Mouse (Mus musculus): ENCODE results near the gene Gpd1. TPM values are rescaled to one million over a fixed set of nuclear protein-coding genes. Genes with fewer than 3 reads are reported as not detected.

The Gpd1 gene
- total and polyA plus RNA-seq, 2 experiments from 2014 or later: 9.0 to 16.4 TPM

- DNase-seq (ENCODE audit: low spot score): no peak
- Histone ChIP-seq H3K27me3 (ENCODE audit: control insufficient read depth, insufficient read depth, low read length) (peaks cover 17% of the 10 kb centered on the region), H3K9me3 (replicated peaks; ENCODE audit: control insufficient read depth, low read length) (no peaks in the 10 kb centered on the region), H3K36me3 (replicated peaks; ENCODE audit: control insufficient read depth, insufficient read depth, low read length) (no peaks in the 10 kb centered on the region), H3K4me3 (ENCODE audit: low read depth, low read length) (no peak overlapping the region), H3K4me1 (ENCODE audit: control insufficient read depth, insufficient read depth) (no peaks in the 10 kb centered on the region), H3K4me2 (ENCODE audit: low read depth, low read length) (no peak overlapping the region), H3K9ac (replicated peaks; ENCODE audit: low read depth, low read length) (no peak overlapping the region), H3K27ac (ENCODE audit: low read depth) (no peak overlapping the region)
- no peak for TF ChIP-seq EP300 (IDR thresholded peaks at IDR 0.05; ENCODE audit: low read depth)
- no peak for TF ChIP-seq CTCF (IDR thresholded peaks at IDR 0.05; ENCODE audit: low read depth)
- WGBS: 57% methylated on average over 7 of the region's 7 CpGs
- no peak for ATAC-seq (ENCODE audit: insufficient read depth, low read depth)
Measured at GRCm38 (mm10) chr15:99679008-99679407, 38.3 kb upstream of the Gpd1 start.

GRCm38 (mm10) chr15:99682880-99683279 lies 34.4 kb upstream of the Gpd1 start:
- H3K4me2 ChIP-seq (ENCODE audit: low read depth, low read length): no peak overlapping the region
- TF ChIP-seq CTCF (IDR thresholded peaks at IDR 0.05; ENCODE audit: low read depth) (peak; percentile 23; the same call in 1 of the 2 replicates), EP300 (IDR thresholded peaks at IDR 0.05; ENCODE audit: low read depth) (no peak)
- WGBS: 90% methylated on average over 7 of the region's 7 CpGs
- no peaks in the 10 kb centered on the region for H3K27me3 ChIP-seq (ENCODE audit: control insufficient read depth, insufficient read depth, low read length)
- no peaks in the 10 kb centered on the region for H3K4me1 ChIP-seq (ENCODE audit: control insufficient read depth, insufficient read depth)
- H3K36me3 ChIP-seq (replicated peaks; ENCODE audit: control insufficient read depth, insufficient read depth, low read length): no peaks in the 10 kb centered on the region
- no peak overlapping the region for H3K9ac ChIP-seq (replicated peaks; ENCODE audit: low read depth, low read length)
- H3K9me3 ChIP-seq (replicated peaks; ENCODE audit: control insufficient read depth, low read length): no peaks in the 10 kb centered on the region
- ATAC-seq (ENCODE audit: insufficient read depth, low read depth) (no peak), DNase-seq (ENCODE audit: low spot score) (no peak)
- no peak overlapping the region for H3K27ac ChIP-seq (ENCODE audit: low read depth)
- no peak overlapping the region for H3K4me3 ChIP-seq (ENCODE audit: low read depth, low read length)

- H3K27me3 ChIP-seq (ENCODE audit: control insufficient read depth, insufficient read depth, low read length): no peaks in the 10 kb centered on the region
- TF ChIP-seq EP300 (IDR thresholded peaks at IDR 0.05; ENCODE audit: low read depth) (no peak), CTCF (IDR thresholded peaks at IDR 0.05; ENCODE audit: low read depth) (no peak)
- no peaks in the 10 kb centered on the region for H3K36me3 ChIP-seq (replicated peaks; ENCODE audit: control insufficient read depth, insufficient read depth, low read length)
- no peak for DNase-seq (ENCODE audit: low spot score)
- H3K27ac ChIP-seq (ENCODE audit: low read depth): no peak overlapping the region
- WGBS: 89% methylated on average over 5 of the region's 5 CpGs
- no peaks in the 10 kb centered on the region for H3K9me3 ChIP-seq (replicated peaks; ENCODE audit: control insufficient read depth, low read length)
- no peak overlapping the region for H3K9ac ChIP-seq (replicated peaks; ENCODE audit: low read depth, low read length)
- H3K4me3 ChIP-seq (ENCODE audit: low read depth, low read length): no peak overlapping the region
- no peak for ATAC-seq (ENCODE audit: insufficient read depth, low read depth)
- no peak overlapping the region for H3K4me2 ChIP-seq (ENCODE audit: low read depth, low read length)
- no peaks in the 10 kb centered on the region for H3K4me1 ChIP-seq (ENCODE audit: control insufficient read depth, insufficient read depth)
Measured at GRCm38 (mm10) chr15:99684156-99684555, 33.2 kb upstream of the Gpd1 start.

- WGBS: 3% methylated on average over 4 of the region's 4 CpGs
- H3K27ac ChIP-seq (ENCODE audit: low read depth): no peak overlapping the region
- DNase-seq (ENCODE audit: low spot score): peak; percentile 76
- TF ChIP-seq CTCF (IDR thresholded peaks at IDR 0.05; ENCODE audit: low read depth) (peak; percentile 91), EP300 (IDR thresholded peaks at IDR 0.05; ENCODE audit: low read depth) (no peak)
- H3K4me2 ChIP-seq (ENCODE audit: low read depth, low read length): no peak overlapping the region
- H3K4me3 ChIP-seq (ENCODE audit: low read depth, low read length): no peak overlapping the region
- H3K9ac ChIP-seq (replicated peaks; ENCODE audit: low read depth, low read length): no peak overlapping the region
- no peaks in the 10 kb centered on the region for H3K4me1 ChIP-seq (ENCODE audit: control insufficient read depth, insufficient read depth)
- ATAC-seq (ENCODE audit: insufficient read depth, low read depth): peak; percentile 49; the same call in 1 of the 2 replicates
- H3K36me3 ChIP-seq (replicated peaks; ENCODE audit: control insufficient read depth, insufficient read depth, low read length): no peaks in the 10 kb centered on the region
- H3K9me3 ChIP-seq (replicated peaks; ENCODE audit: control insufficient read depth, low read length): no peaks in the 10 kb centered on the region
- 0 out of 2 replicates have a peak, but pooled peaks cover 7% of the 10 kb centered on the region for H3K27me3 ChIP-seq (ENCODE audit: control insufficient read depth, insufficient read depth, low read length)
Measured at GRCm38 (mm10) chr15:99688712-99689111, 28.6 kb upstream of the Gpd1 start.

GRCm38 (mm10) chr15:99690924-99691323 lies 26.4 kb upstream of the Gpd1 start:
- no peak for TF ChIP-seq CTCF (IDR thresholded peaks at IDR 0.05; ENCODE audit: low read depth)
- TF ChIP-seq EP300 (IDR thresholded peaks at IDR 0.05; ENCODE audit: low read depth): no peak
- no peaks in the 10 kb centered on the region for H3K9me3 ChIP-seq (replicated peaks; ENCODE audit: control insufficient read depth, low read length)
- 24% methylated on average over 4 of the region's 4 CpGs for WGBS
- no peak overlapping the region for H3K4me2 ChIP-seq (ENCODE audit: low read depth, low read length)
- H3K27me3 ChIP-seq (ENCODE audit: control insufficient read depth, insufficient read depth, low read length): 0 out of 2 replicates have a peak, but pooled peaks cover 7% of the 10 kb centered on the region
- no peak overlapping the region for H3K27ac ChIP-seq (ENCODE audit: low read depth)
- H3K4me3 ChIP-seq (ENCODE audit: low read depth, low read length): no peak overlapping the region
- ATAC-seq (ENCODE audit: insufficient read depth, low read depth): no peak
- no peaks in the 10 kb centered on the region for H3K4me1 ChIP-seq (ENCODE audit: control insufficient read depth, insufficient read depth)
- DNase-seq (ENCODE audit: low spot score): no peak
- H3K36me3 ChIP-seq (replicated peaks; ENCODE audit: control insufficient read depth, insufficient read depth, low read length): no peaks in the 10 kb centered on the region
- H3K9ac ChIP-seq (replicated peaks; ENCODE audit: low read depth, low read length): no peak overlapping the region

GRCm38 (mm10) chr15:99691976-99692375 lies 25.3 kb upstream of the Gpd1 start:
- 57% methylated on average over 9 of the region's 9 CpGs for WGBS
- H3K27me3 ChIP-seq (ENCODE audit: control insufficient read depth, insufficient read depth, low read length): peaks cover 14% of the 10 kb centered on the region; the same call in 1 of the 2 replicates
- no peaks in the 10 kb centered on the region for H3K36me3 ChIP-seq (replicated peaks; ENCODE audit: control insufficient read depth, insufficient read depth, low read length)
- H3K27ac ChIP-seq (ENCODE audit: low read depth): no peak overlapping the region
- no peak overlapping the region for H3K9ac ChIP-seq (replicated peaks; ENCODE audit: low read depth, low read length)
- H3K4me3 ChIP-seq (ENCODE audit: low read depth, low read length): no peak overlapping the region
- no peak overlapping the region for H3K4me2 ChIP-seq (ENCODE audit: low read depth, low read length)
- TF ChIP-seq CTCF (IDR thresholded peaks at IDR 0.05; ENCODE audit: low read depth) (no peak), EP300 (IDR thresholded peaks at IDR 0.05; ENCODE audit: low read depth) (no peak)
- ATAC-seq (ENCODE audit: insufficient read depth, low read depth): no peak
- no peaks in the 10 kb centered on the region for H3K9me3 ChIP-seq (replicated peaks; ENCODE audit: control insufficient read depth, low read length)
- H3K4me1 ChIP-seq (ENCODE audit: control insufficient read depth, insufficient read depth): no peaks in the 10 kb centered on the region
- DNase-seq (ENCODE audit: low spot score): no peak
